Mouse (Mus musculus): Measurements from ENCODE around the gene Dhrs7. TPM values are rescaled to one million over a fixed set of nuclear protein-coding genes. Genes with fewer than 3 reads are reported as not detected.

Dhrs7 gene
- polyA plus RNA-seq (2015; fragmentation: Illumina TruSeq; extraction: RNeasy Lipid Tissue Mini Kit (QIAGEN cat#74804); ENCODE audit: insufficient read depth, low read depth, low replicate concordance) = 14.6 TPM

GRCm38 (mm10) chr12:72664735-72665337 lies at the start of gene Dhrs7:
Gene Dhrs7, minus strand, starts transcription at chr12:72664909.

GRCm38 (mm10) chr12:72649611-72650330 lies 14.9 kb downstream of the Dhrs7 start, which contains the start of gene Gm4756:
Gene Gm4756, minus strand, starts transcription at chr12:72649661.

Other genes with a start within 250 kb of the Dhrs7 start
- not detected for gene Lrrc9, start 223.0 kb downstream of the Dhrs7 start, polyA plus RNA-seq (2015; fragmentation: Illumina TruSeq; extraction: RNeasy Lipid Tissue Mini Kit (QIAGEN cat#74804); ENCODE audit: insufficient read depth, low read depth, low replicate concordance)
- gene Pcnx4, start 128.5 kb downstream of the Dhrs7 start, polyA plus RNA-seq (2015; fragmentation: Illumina TruSeq; extraction: RNeasy Lipid Tissue Mini Kit (QIAGEN cat#74804); ENCODE audit: insufficient read depth, low read depth, low replicate concordance) = 1.2 TPM
- gene Gm4756, start 15.2 kb downstream of the Dhrs7 start, polyA plus RNA-seq (2015; fragmentation: Illumina TruSeq; extraction: RNeasy Lipid Tissue Mini Kit (QIAGEN cat#74804); ENCODE audit: insufficient read depth, low read depth, low replicate concordance) = not detected
- gene Ppm1a, start 92.5 kb upstream of the Dhrs7 start, polyA plus RNA-seq (2015; fragmentation: Illumina TruSeq; extraction: RNeasy Lipid Tissue Mini Kit (QIAGEN cat#74804); ENCODE audit: insufficient read depth, low read depth, low replicate concordance) = 20.3 TPM

Measured in pancreas, adult 10 weeks (tissue).